Mouse (Mus musculus) liver, adult 2 months (tissue): ENCODE data around the gene Zfp423. TPM values are rescaled to one million over a fixed set of nuclear protein-coding genes. Genes with fewer than 3 reads are reported as not detected.
A peak's percentile ranks its signal among the peaks of the same experiment; 100 is the strongest.

ENCODE experiments used
- DNase-seq: peaks from one replicate; pipeline ENCODE4 v3.0.0-alpha.2; 2011; ENCODE audit warnings: low read depth, low spot score; ENCODE audit errors: extremely low read depth
- H3K27ac ChIP-seq: fragments of 200-500 bp; replicated peaks from 2 replicates; pipeline ENCODE4 v1.5.1; 2012; ENCODE audit warnings: low read depth, mild to moderate bottlenecking, control low read depth, inconsistent platforms, low read length; ENCODE audit not compliant: insufficient read depth
- H3K27me3 ChIP-seq: fragments of 200-500 bp; 2 replicates; pipeline ENCODE4 v1.6.1; 2012; ENCODE audit warnings: mild to moderate bottlenecking, moderate library complexity, low read length, inconsistent platforms; ENCODE audit not compliant: control insufficient read depth, insufficient read depth
- H3K36me3 ChIP-seq: fragments of 200-500 bp; 2 replicates; pipeline ENCODE4 v1.6.1; 2012; ENCODE audit warnings: low read length, inconsistent platforms; ENCODE audit not compliant: control insufficient read depth, insufficient read depth
- H3K4me1 ChIP-seq: fragments of 200-500 bp; 2 replicates; pipeline ENCODE4 v1.6.1; 2011; ENCODE audit warnings: low read length; ENCODE audit not compliant: control insufficient read depth, insufficient read depth
- H3K4me3 ChIP-seq: fragments of 200-500 bp; 2 replicates; pipeline ENCODE4 v1.5.1; 2011; ENCODE audit warnings: low read depth, mild to moderate bottlenecking, control low read depth, low read length, moderate library complexity; ENCODE audit not compliant: insufficient read depth
- H3K79me2 ChIP-seq: fragments of 200-500 bp; 2 replicates; pipeline ENCODE4 v1.6.1; 2012; ENCODE audit warnings: inconsistent platforms, mild to moderate bottlenecking, low read length, moderate library complexity; ENCODE audit not compliant: control insufficient read depth, insufficient read depth
- H3K9ac ChIP-seq: fragments of 200-500 bp; 2 replicates; pipeline ENCODE4 v1.6.1; 2012; ENCODE audit warnings: low read depth, mild to moderate bottlenecking, control low read depth, inconsistent platforms, low read length
- CTCF ChIP-seq: fragments of 200-500 bp; IDR thresholded peaks from 2 replicates; pipeline ENCODE4 v1.5.1; 2011; ENCODE audit warnings: low read depth, low read length, control low read depth
- POLR2A ChIP-seq: fragments of 200-500 bp; IDR thresholded peaks from 2 replicates; pipeline ENCODE4 v1.6.1; 2011; ENCODE audit warnings: low read length, control low read depth; ENCODE audit not compliant: insufficient read depth; ENCODE audit errors: extremely low read depth
- WGBS: fragments of 180-500 bp; shearing (Covaris S2); methylation state at CpG from one replicate; pipeline ENCODE4 v1.1.7; 2018; 5-methylcytosine and 5-hydroxymethylcytosine counted together
- polyA plus RNA-seq: library from polyadenylated mRNA; depleted of rRNA; stranded (reverse); fragments of >200 nt; gene quantifications from 2 replicates; pipeline ENCODE4 v1.2.3, GENCODE M21; 2012
- total RNA-seq: library from RNA; depleted of rRNA; stranded (reverse); fragments of >200 nt; gene quantifications from 2 replicates; pipeline ENCODE4 v1.2.3, GENCODE M21; 2014

Zfp423 gene
- total and polyA plus RNA-seq, 2 experiments, result 0.18 to 0.31 TPM

GRCm38 (mm10) chr8:87700321-87700720, 259.1 kb downstream of the Zfp423 start:
- TF ChIP-seq CTCF (no peak), POLR2A (no peak)
- 29% methylated on average over 12 of the region's 12 CpGs for WGBS
- Histone ChIP-seq H3K36me3 (no peaks in the 10 kb centered on the region), H3K79me2 (no peaks in the 10 kb centered on the region), H3K4me3 (no peak overlapping the region), H3K27me3 (no peaks in the 10 kb centered on the region), H3K27ac (no peak overlapping the region), H3K4me1 (no peaks in the 10 kb centered on the region), H3K9ac (no peak overlapping the region)
- DNase-seq, result peak; percentile 5

- H3K27me3 ChIP-seq, result no peaks in the 10 kb centered on the region
- H3K79me2 ChIP-seq, result no peaks in the 10 kb centered on the region
- 75% methylated on average over 9 of the region's 9 CpGs for WGBS
- no peak overlapping the region for H3K27ac ChIP-seq
- H3K36me3 ChIP-seq, result no peaks in the 10 kb centered on the region
- TF ChIP-seq POLR2A, result no peak
- no peak for TF ChIP-seq CTCF
- no peak overlapping the region for H3K9ac ChIP-seq
- no peaks in the 10 kb centered on the region for H3K4me1 ChIP-seq
- H3K4me3 ChIP-seq, result no peak overlapping the region
- no peak for DNase-seq
Measured at GRCm38 (mm10) chr8:87697127-87697526, 262.3 kb downstream of the Zfp423 start.

GRCm38 (mm10) chr8:87693741-87694140, 265.7 kb downstream of the Zfp423 start:
- Histone ChIP-seq H3K4me3 (no peak overlapping the region), H3K27me3 (no peaks in the 10 kb centered on the region), H3K4me1 (no peaks in the 10 kb centered on the region), H3K36me3 (no peaks in the 10 kb centered on the region), H3K27ac (no peak overlapping the region), H3K9ac (no peak overlapping the region), H3K79me2 (no peaks in the 10 kb centered on the region)
- TF ChIP-seq CTCF, result no peak
- no peak for TF ChIP-seq POLR2A
- 57% methylated on average over 4 of the region's 4 CpGs for WGBS
- DNase-seq, result no peak

GRCm38 (mm10) chr8:87690100-87691095, 269.0 kb downstream of the Zfp423 start:
- H3K27ac ChIP-seq, result no peak overlapping the region
- TF ChIP-seq CTCF, result no peak
- no peak for TF ChIP-seq POLR2A
- H3K9ac ChIP-seq, result no peak overlapping the region
- no peaks in the 10 kb centered on the region for H3K79me2 ChIP-seq
- no peaks in the 10 kb centered on the region for H3K4me1 ChIP-seq
- no peaks in the 10 kb centered on the region for H3K36me3 ChIP-seq
- no peak for DNase-seq
- H3K27me3 ChIP-seq, result no peaks in the 10 kb centered on the region
- WGBS, result 56% methylated on average over 28 of the region's 28 CpGs
- H3K4me3 ChIP-seq, result no peak overlapping the region

- no peaks in the 10 kb centered on the region for H3K79me2 ChIP-seq
- H3K4me1 ChIP-seq, result no peaks in the 10 kb centered on the region
- TF ChIP-seq CTCF, result no peak
- TF ChIP-seq POLR2A, result no peak
- no peak overlapping the region for H3K4me3 ChIP-seq
- 79% methylated on average over 6 of the region's 6 CpGs for WGBS
- no peak overlapping the region for H3K9ac ChIP-seq
- no peak overlapping the region for H3K27ac ChIP-seq
- H3K27me3 ChIP-seq, result no peaks in the 10 kb centered on the region
- no peak for DNase-seq
- no peaks in the 10 kb centered on the region for H3K36me3 ChIP-seq
Measured at GRCm38 (mm10) chr8:87689192-87689591, 270.2 kb downstream of the Zfp423 start.

- Histone ChIP-seq H3K4me3 (no peak overlapping the region), H3K36me3 (no peaks in the 10 kb centered on the region), H3K27ac (no peak overlapping the region), H3K9ac (no peak overlapping the region), H3K79me2 (no peaks in the 10 kb centered on the region), H3K4me1 (no peaks in the 10 kb centered on the region), H3K27me3 (no peaks in the 10 kb centered on the region)
- TF ChIP-seq CTCF (no peak), POLR2A (no peak)
- 69% methylated on average over 4 of the region's 4 CpGs for WGBS
- DNase-seq, result no peak
Measured at GRCm38 (mm10) chr8:87688348-87688747, 271.0 kb downstream of the Zfp423 start.
